Mouse (Mus musculus): ENCODE measurements around the gene Cul9.

DNA sequence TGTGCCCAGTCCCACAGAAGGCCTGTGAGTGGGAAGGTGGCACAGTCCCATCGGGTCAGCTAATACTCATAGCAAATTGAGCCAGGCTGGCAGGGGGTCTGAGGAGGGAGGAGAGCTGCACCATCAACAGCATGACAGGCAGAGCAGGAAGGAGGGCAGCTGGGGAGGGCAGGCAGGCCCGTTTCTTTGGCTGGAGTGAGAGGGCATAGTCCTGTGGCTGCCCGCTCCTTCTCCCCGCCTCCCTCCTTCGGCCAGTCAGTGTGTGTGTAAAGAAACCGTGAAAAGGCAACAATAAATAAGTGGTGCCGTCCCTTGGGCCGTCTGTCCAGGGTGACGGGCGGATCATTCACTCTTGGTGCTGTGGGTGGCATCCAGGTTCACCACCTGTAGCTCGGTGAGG, 2.6 kb upstream of the Cul9 start:
- TF ChIP-seq POLR2A (IDR thresholded peaks at IDR 0.05; ENCODE audit: control insufficient read depth, extremely low read depth, insufficient read depth, low read length, poor library complexity) (no peak), CTCF (IDR thresholded peaks at IDR 0.05; ENCODE audit: borderline replicate concordance, control insufficient read depth, extremely low read depth, insufficient read depth, low read length, poor library complexity) (no peak)

Measured in thymus, adult 2 months (tissue).